Mouse (Mus musculus): ENCODE results near the gene Alox8. TPM values are rescaled to one million over a fixed set of nuclear protein-coding genes. Genes with fewer than 3 reads are reported as not detected.

Alox8 gene
- polyA plus RNA-seq, 1 experiment from 2014 or later, result not detected

DNA sequence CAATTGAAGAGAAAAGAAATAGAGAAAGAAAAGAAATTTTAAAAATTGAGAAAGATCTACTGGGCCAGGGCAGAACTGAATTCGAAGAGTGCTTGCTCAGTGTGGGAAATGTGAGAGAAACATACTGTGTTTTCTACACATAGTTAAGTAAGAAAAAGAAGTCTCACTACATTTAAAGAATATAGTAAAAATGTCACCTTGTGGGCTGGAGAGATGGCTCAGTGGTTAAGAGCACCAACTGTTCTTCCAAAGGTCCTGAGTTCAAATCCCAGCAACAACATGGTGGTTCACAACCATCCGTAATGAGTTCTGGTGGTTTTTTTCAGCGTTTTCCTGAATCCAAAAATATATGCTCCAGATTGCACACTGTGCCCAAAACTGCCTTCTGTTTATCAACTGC lies 19.1 kb downstream of the Alox8 start:
- no peaks in the 10 kb centered on the region for H3K9me3 ChIP-seq (replicated peaks; ENCODE audit: control insufficient read depth, low read length)
- no peak overlapping the region for H3K4me2 ChIP-seq (ENCODE audit: low read depth, low read length)
- no peak overlapping the region for H3K9ac ChIP-seq (replicated peaks; ENCODE audit: low read length)
- no peaks in the 10 kb centered on the region for H3K4me1 ChIP-seq (ENCODE audit: control insufficient read depth, insufficient read depth, low read length)
- no peak overlapping the region for H3K27ac ChIP-seq (replicated peaks; ENCODE audit: low read depth, low read length)
- no peaks in the 10 kb centered on the region for H3K36me3 ChIP-seq (replicated peaks; ENCODE audit: control insufficient read depth, insufficient read depth, low read depth, low read length)
- WGBS, result 84% methylated on average over 3 of the region's 3 CpGs
- ATAC-seq (replicated peaks; ENCODE audit: insufficient number of reproducible peaks, low FRiP score, low TSS enrichment, low read depth) (no peak), DNase-seq (ENCODE audit: low spot score) (no peak)
- no peak overlapping the region for H3K4me3 ChIP-seq (ENCODE audit: low read depth, low read length)
- no peaks in the 10 kb centered on the region for H3K27me3 ChIP-seq (ENCODE audit: control insufficient read depth, insufficient read depth, low read length)

- H3K4me2 ChIP-seq (ENCODE audit: low read depth, low read length), result no peak overlapping the region
- H3K36me3 ChIP-seq (replicated peaks; ENCODE audit: control insufficient read depth, insufficient read depth, low read depth, low read length), result no peaks in the 10 kb centered on the region
- no peak overlapping the region for H3K4me3 ChIP-seq (ENCODE audit: low read depth, low read length)
- no peak for ATAC-seq (replicated peaks; ENCODE audit: insufficient number of reproducible peaks, low FRiP score, low TSS enrichment, low read depth)
- H3K27me3 ChIP-seq (ENCODE audit: control insufficient read depth, insufficient read depth, low read length), result no peaks in the 10 kb centered on the region
- DNase-seq (ENCODE audit: low spot score), result no peak
- H3K4me1 ChIP-seq (ENCODE audit: control insufficient read depth, insufficient read depth, low read length), result no peaks in the 10 kb centered on the region
- H3K9ac ChIP-seq (replicated peaks; ENCODE audit: low read length), result no peak overlapping the region
- no peaks in the 10 kb centered on the region for H3K9me3 ChIP-seq (replicated peaks; ENCODE audit: control insufficient read depth, low read length)
- 85% methylated on average over 7 of the region's 7 CpGs for WGBS
- H3K27ac ChIP-seq (replicated peaks; ENCODE audit: low read depth, low read length), result no peak overlapping the region
Observed at GRCm38 (mm10) chr11:69174722-69175121, 22.9 kb downstream of the Alox8 start.

DNA sequence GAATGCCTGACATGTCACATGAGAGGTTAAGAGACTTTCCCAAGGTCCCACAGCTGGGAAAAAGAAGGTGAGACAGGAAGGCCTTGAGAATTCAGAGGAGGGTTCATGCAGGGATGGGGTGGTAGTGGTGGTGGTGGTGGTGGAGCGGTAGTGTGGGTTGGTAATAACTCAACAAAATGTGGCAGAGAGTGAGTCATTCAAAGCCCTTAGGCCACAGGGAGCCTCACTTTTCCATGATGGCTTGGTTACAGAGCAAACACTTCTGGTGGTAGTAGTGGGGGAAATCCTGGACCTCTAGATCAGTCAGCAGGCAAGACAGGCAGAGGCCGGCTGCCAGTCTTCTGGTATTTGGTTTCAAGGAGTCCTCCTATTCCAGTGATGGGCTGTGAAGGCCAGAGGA lies 25.0 kb downstream of the Alox8 start:
- H3K4me1 ChIP-seq (ENCODE audit: control insufficient read depth, insufficient read depth, low read length), result no peaks in the 10 kb centered on the region
- H3K36me3 ChIP-seq (replicated peaks; ENCODE audit: control insufficient read depth, insufficient read depth, low read depth, low read length), result no peaks in the 10 kb centered on the region
- H3K27me3 ChIP-seq (ENCODE audit: control insufficient read depth, insufficient read depth, low read length), result no peaks in the 10 kb centered on the region
- DNase-seq (ENCODE audit: low spot score) (no peak), ATAC-seq (replicated peaks; ENCODE audit: insufficient number of reproducible peaks, low FRiP score, low TSS enrichment, low read depth) (no peak)
- no peak overlapping the region for H3K4me3 ChIP-seq (ENCODE audit: low read depth, low read length)
- no peak overlapping the region for H3K4me2 ChIP-seq (ENCODE audit: low read depth, low read length)
- no peaks in the 10 kb centered on the region for H3K9me3 ChIP-seq (replicated peaks; ENCODE audit: control insufficient read depth, low read length)
- H3K27ac ChIP-seq (replicated peaks; ENCODE audit: low read depth, low read length), result no peak overlapping the region
- WGBS, result 85% methylated on average over 2 of the region's 2 CpGs
- H3K9ac ChIP-seq (replicated peaks; ENCODE audit: low read length), result no peak overlapping the region

- H3K36me3 ChIP-seq (replicated peaks; ENCODE audit: control insufficient read depth, insufficient read depth, low read depth, low read length), result no peaks in the 10 kb centered on the region
- H3K27ac ChIP-seq (replicated peaks; ENCODE audit: low read depth, low read length), result no peak overlapping the region
- H3K27me3 ChIP-seq (ENCODE audit: control insufficient read depth, insufficient read depth, low read length), result no peaks in the 10 kb centered on the region
- H3K4me2 ChIP-seq (ENCODE audit: low read depth, low read length), result no peak overlapping the region
- H3K9me3 ChIP-seq (replicated peaks; ENCODE audit: control insufficient read depth, low read length), result no peaks in the 10 kb centered on the region
- WGBS, result 31% methylated on average over 7 of the region's 7 CpGs
- DNase-seq (ENCODE audit: low spot score) (peak; percentile 67), ATAC-seq (replicated peaks; ENCODE audit: insufficient number of reproducible peaks, low FRiP score, low TSS enrichment, low read depth) (no peak)
- H3K4me3 ChIP-seq (ENCODE audit: low read depth, low read length), result no peak overlapping the region
- no peaks in the 10 kb centered on the region for H3K4me1 ChIP-seq (ENCODE audit: control insufficient read depth, insufficient read depth, low read length)
- no peak overlapping the region for H3K9ac ChIP-seq (replicated peaks; ENCODE audit: low read length)
Observed at GRCm38 (mm10) chr11:69171626-69172025, 26.0 kb downstream of the Alox8 start.

- Histone ChIP-seq H3K9me3 (replicated peaks; ENCODE audit: control insufficient read depth, low read length) (no peaks in the 10 kb centered on the region), H3K4me1 (ENCODE audit: control insufficient read depth, insufficient read depth, low read length) (no peaks in the 10 kb centered on the region), H3K9ac (replicated peaks; ENCODE audit: low read length) (no peak overlapping the region), H3K27me3 (ENCODE audit: control insufficient read depth, insufficient read depth, low read length) (no peaks in the 10 kb centered on the region), H3K27ac (replicated peaks; ENCODE audit: low read depth, low read length) (no peak overlapping the region), H3K4me2 (ENCODE audit: low read depth, low read length) (no peak overlapping the region), H3K36me3 (replicated peaks; ENCODE audit: control insufficient read depth, insufficient read depth, low read depth, low read length) (no peaks in the 10 kb centered on the region), H3K4me3 (ENCODE audit: low read depth, low read length) (no peak overlapping the region)
- WGBS, result 86% methylated on average over 12 of the region's 12 CpGs
- no peak for ATAC-seq (replicated peaks; ENCODE audit: insufficient number of reproducible peaks, low FRiP score, low TSS enrichment, low read depth)
- DNase-seq (ENCODE audit: low spot score), result no peak
Observed at GRCm38 (mm10) chr11:69169313-69169712, 28.3 kb downstream of the Alox8 start.

DNA sequence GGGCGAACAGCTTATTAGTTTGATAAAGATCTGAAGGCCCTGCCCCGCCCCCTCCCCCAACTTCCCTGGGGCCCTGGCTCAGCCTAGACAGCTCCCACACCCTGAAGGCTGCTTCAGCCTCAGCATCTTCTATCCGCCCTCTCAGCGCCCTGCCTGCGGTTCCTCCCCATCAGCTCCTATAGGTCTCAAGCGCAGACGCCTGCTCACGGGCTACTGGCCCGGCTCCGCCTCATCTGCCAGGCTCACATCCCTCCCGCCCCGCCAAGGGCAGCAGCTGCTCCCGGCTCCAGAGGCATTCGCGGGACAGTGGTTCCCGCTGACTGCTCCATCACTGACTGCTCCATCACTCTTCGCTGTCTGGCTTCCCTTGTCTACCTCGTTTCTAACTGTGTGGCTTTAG lies 40.8 kb downstream of the Alox8 start, which contains the start of gene Alox12b:
Gene Alox12b (plus strand): TSS at position 190 of the 400 bp plus-strand sequence.
- WGBS, result 2% methylated on average over 18 of the region's 18 CpGs

GRCm38 (mm10) chr11:69155351-69155750 lies 42.3 kb downstream of the Alox8 start:
- ATAC-seq (replicated peaks; ENCODE audit: insufficient number of reproducible peaks, low FRiP score, low TSS enrichment, low read depth) (no peak), DNase-seq (ENCODE audit: low spot score) (no peak)
- Histone ChIP-seq H3K9ac (replicated peaks; ENCODE audit: low read length) (no peak overlapping the region), H3K4me1 (ENCODE audit: control insufficient read depth, insufficient read depth, low read length) (peaks cover 3% of the 10 kb centered on the region), H3K4me3 (ENCODE audit: low read depth, low read length) (no peak overlapping the region), H3K27me3 (ENCODE audit: control insufficient read depth, insufficient read depth, low read length) (peaks cover 11% of the 10 kb centered on the region), H3K36me3 (replicated peaks; ENCODE audit: control insufficient read depth, insufficient read depth, low read depth, low read length) (no peaks in the 10 kb centered on the region), H3K9me3 (replicated peaks; ENCODE audit: control insufficient read depth, low read length) (no peaks in the 10 kb centered on the region), H3K27ac (replicated peaks; ENCODE audit: low read depth, low read length) (no peak overlapping the region), H3K4me2 (ENCODE audit: low read depth, low read length) (no peak overlapping the region)
- WGBS, result 58% methylated on average over 1 of the region's 1 CpGs

More for the DNA sequence above, 40.8 kb downstream of the Alox8 start, which contains the start of gene Alox12b:
- H3K4me2 ChIP-seq (ENCODE audit: low read depth, low read length), result peak within 1 kb of the TSS; percentile 47
- H3K9ac ChIP-seq (replicated peaks; ENCODE audit: low read length), result peak within 1 kb of the TSS; percentile 5; the same call in 1 of the 2 replicates
- no peaks in the 10 kb centered on the region for H3K9me3 ChIP-seq (replicated peaks; ENCODE audit: control insufficient read depth, low read length)
- H3K4me1 ChIP-seq (ENCODE audit: control insufficient read depth, insufficient read depth, low read length), result no peaks in the 10 kb centered on the region; the same call in 1 of the 2 replicates
- no peaks in the 10 kb centered on the region for H3K36me3 ChIP-seq (replicated peaks; ENCODE audit: control insufficient read depth, insufficient read depth, low read depth, low read length)
- DNase-seq (ENCODE audit: low spot score), result peak; percentile 53
- ATAC-seq (replicated peaks; ENCODE audit: insufficient number of reproducible peaks, low FRiP score, low TSS enrichment, low read depth), result 0 out of 2 replicates have a peak, but pooled peaks have one; percentile 48
- no peak within 1 kb of the TSS for H3K27ac ChIP-seq (replicated peaks; ENCODE audit: low read depth, low read length)
- H3K27me3 ChIP-seq (ENCODE audit: control insufficient read depth, insufficient read depth, low read length), result peaks cover 8% of the 10 kb centered on the region
- H3K4me3 ChIP-seq (ENCODE audit: low read depth, low read length), result peak within 1 kb of the TSS; percentile 16; the same call in 1 of the 2 replicates

DNA sequence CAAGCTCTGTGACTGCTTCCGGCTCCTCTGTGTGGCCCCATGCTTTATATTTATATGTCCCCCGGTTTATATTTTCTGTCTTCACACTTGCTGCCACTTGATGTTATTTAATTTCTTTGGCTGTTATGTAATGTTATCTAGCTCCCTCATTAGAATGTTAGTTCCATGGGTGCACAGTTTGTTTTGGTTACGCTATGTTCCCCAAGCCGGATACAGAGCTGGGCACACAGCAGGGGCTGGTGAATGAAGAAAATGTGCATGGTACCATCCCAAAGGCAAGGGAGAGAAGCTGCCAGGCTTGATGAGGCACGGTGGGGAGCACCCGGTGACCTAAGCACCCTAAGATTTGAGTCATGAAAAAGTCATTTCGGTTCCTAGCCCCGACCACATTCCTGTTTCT lies 43.8 kb downstream of the Alox8 start:
- Histone ChIP-seq H3K4me2 (ENCODE audit: low read depth, low read length) (no peak overlapping the region), H3K4me1 (ENCODE audit: control insufficient read depth, insufficient read depth, low read length) (peaks cover 3% of the 10 kb centered on the region), H3K27me3 (ENCODE audit: control insufficient read depth, insufficient read depth, low read length) (peaks cover 11% of the 10 kb centered on the region), H3K9ac (replicated peaks; ENCODE audit: low read length) (no peak overlapping the region), H3K27ac (replicated peaks; ENCODE audit: low read depth, low read length) (no peak overlapping the region), H3K9me3 (replicated peaks; ENCODE audit: control insufficient read depth, low read length) (no peaks in the 10 kb centered on the region), H3K36me3 (replicated peaks; ENCODE audit: control insufficient read depth, insufficient read depth, low read depth, low read length) (no peaks in the 10 kb centered on the region), H3K4me3 (ENCODE audit: low read depth, low read length) (no peak overlapping the region)
- ATAC-seq (replicated peaks; ENCODE audit: insufficient number of reproducible peaks, low FRiP score, low TSS enrichment, low read depth) (no peak), DNase-seq (ENCODE audit: low spot score) (no peak)
- 87% methylated on average over 8 of the region's 8 CpGs for WGBS

Data from embryonic facial prominence, embryonic 11.5 days (tissue).